Mouse (Mus musculus): ENCODE data around the gene Gm21679. TPM values are rescaled to one million over a fixed set of nuclear protein-coding genes. Genes with fewer than 3 reads are reported as not detected.
"Not testable (repeated sequence)": the region's sequence is repeated elsewhere in the genome, so short reads cannot be mapped to it uniquely, and the experiment has no call there.

The Gm21679 gene
- polyA plus RNA-seq (2011; ENCODE audit: insufficient read length, low read depth, missing spikeins) = not detected in 2 replicates

GRCm38 (mm10) chrY:29683270-29683669, at the start of gene Gm21679:
Gm21679 (minus strand) TSS chrY:29683370.
- not testable (repeated sequence) for H3K4me1 ChIP-seq (ENCODE audit: control insufficient read depth, insufficient read depth, low read length); H3K27ac ChIP-seq (ENCODE audit: insufficient read depth, low read length); H3K4me3 ChIP-seq (ENCODE audit: insufficient read depth, low read length)

Measured in embryonic fibroblast, embryonic 13.5 days (primary cell).